Mouse (Mus musculus): ENCODE data around the gene Elmsan1. TPM values are rescaled to one million over a fixed set of nuclear protein-coding genes. Genes with fewer than 3 reads are reported as not detected.
A peak's percentile ranks its signal among the peaks of the same experiment; 100 is the strongest.

Elmsan1 gene
- polyA plus RNA-seq, 1 experiment from 2014 or later, result 7.7 TPM

- Histone ChIP-seq H3K4me1 (replicated peaks) (peaks cover 31% of the 10 kb centered on the region), H3K4me2 (replicated peaks) (no peak overlapping the region), H3K36me3 (no peaks in the 10 kb centered on the region; the same call in 1 of the 2 replicates), H3K9me3 (no peaks in the 10 kb centered on the region), H3K9ac (no peak overlapping the region), H3K27ac (no peak overlapping the region), H3K4me3 (replicated peaks) (no peak overlapping the region), H3K27me3 (replicated peaks) (no peaks in the 10 kb centered on the region)
- ATAC-seq, result no peak
- WGBS, result 73% methylated on average over 10 of the region's 10 CpGs
Measured at GRCm38 (mm10) chr12:84198880-84199279, 19.8 kb downstream of the Elmsan1 start.

GRCm38 (mm10) chr12:84198076-84198679 is 20.5 kb downstream of the Elmsan1 start:
- ATAC-seq, result no peak

GRCm38 (mm10) chr12:84195195-84195594 is 23.5 kb downstream of the Elmsan1 start:
- Histone ChIP-seq H3K27ac (no peak overlapping the region), H3K4me1 (replicated peaks) (peaks cover 35% of the 10 kb centered on the region), H3K9ac (no peak overlapping the region), H3K36me3 (no peaks in the 10 kb centered on the region; the same call in 1 of the 2 replicates), H3K27me3 (replicated peaks) (no peaks in the 10 kb centered on the region), H3K4me3 (replicated peaks) (no peak overlapping the region), H3K9me3 (no peaks in the 10 kb centered on the region), H3K4me2 (replicated peaks) (0 out of 2 replicates have a peak overlapping the region, but pooled peaks have one; percentile 93)
- 51% methylated on average over 6 of the region's 6 CpGs for WGBS
- no peak for ATAC-seq

More at GRCm38 (mm10) chr12:84198076-84198679, 20.5 kb downstream of the Elmsan1 start:
- 65% methylated on average over 8 of the region's 8 CpGs for WGBS
- no peak overlapping the region for H3K9ac ChIP-seq
- H3K27me3 ChIP-seq (replicated peaks), result no peaks in the 10 kb centered on the region
- H3K27ac ChIP-seq, result no peak overlapping the region
- peaks cover 29% of the 10 kb centered on the region for H3K4me1 ChIP-seq (replicated peaks)
- no peaks in the 10 kb centered on the region; the same call in 1 of the 2 replicates for H3K36me3 ChIP-seq
- no peak overlapping the region for H3K4me2 ChIP-seq (replicated peaks)
- H3K9me3 ChIP-seq, result no peaks in the 10 kb centered on the region
- H3K4me3 ChIP-seq (replicated peaks), result no peak overlapping the region

GRCm38 (mm10) chr12:84194400-84195109 is 24.1 kb downstream of the Elmsan1 start:
- Histone ChIP-seq H3K27ac (peak overlapping the region; percentile 100), H3K4me1 (replicated peaks) (peaks cover 41% of the 10 kb centered on the region), H3K4me3 (replicated peaks) (peak overlapping the region; percentile 86), H3K27me3 (replicated peaks) (no peaks in the 10 kb centered on the region), H3K36me3 (no peaks in the 10 kb centered on the region), H3K9me3 (no peaks in the 10 kb centered on the region), H3K9ac (peak overlapping the region; percentile 28), H3K4me2 (replicated peaks) (peak overlapping the region; percentile 93)
- no peak; the same call in 1 of the 2 replicates for ATAC-seq
- 4% methylated on average over 13 of the region's 13 CpGs for WGBS

GRCm38 (mm10) chr12:84193642-84194399 is 24.9 kb downstream of the Elmsan1 start:
- H3K9me3 ChIP-seq, result no peaks in the 10 kb centered on the region
- peak overlapping the region; percentile 86 for H3K9ac ChIP-seq
- peak; percentile 91 for ATAC-seq
- H3K27me3 ChIP-seq (replicated peaks), result no peaks in the 10 kb centered on the region
- H3K4me3 ChIP-seq (replicated peaks), result peak overlapping the region; percentile 86
- peak overlapping the region; percentile 93 for H3K4me2 ChIP-seq (replicated peaks)
- H3K36me3 ChIP-seq, result no peaks in the 10 kb centered on the region
- H3K27ac ChIP-seq, result peak overlapping the region; percentile 100
- WGBS, result under 1% methylated on average over 48 of the region's 49 CpGs
- H3K4me1 ChIP-seq (replicated peaks), result peaks cover 49% of the 10 kb centered on the region

GRCm38 (mm10) chr12:84192741-84193641 is 25.7 kb downstream of the Elmsan1 start:
- H3K9ac ChIP-seq, result peak overlapping the region; percentile 86
- ATAC-seq, result peak; percentile 37
- H3K4me3 ChIP-seq (replicated peaks), result peak overlapping the region; percentile 86
- H3K4me1 ChIP-seq (replicated peaks), result peaks cover 57% of the 10 kb centered on the region
- H3K27me3 ChIP-seq (replicated peaks), result no peaks in the 10 kb centered on the region
- under 1% methylated on average over 101 of the region's 102 CpGs for WGBS
- H3K36me3 ChIP-seq, result no peaks in the 10 kb centered on the region
- peak overlapping the region; percentile 100 for H3K27ac ChIP-seq
- H3K4me2 ChIP-seq (replicated peaks), result peak overlapping the region; percentile 93
- H3K9me3 ChIP-seq, result no peaks in the 10 kb centered on the region

- Histone ChIP-seq H3K4me2 (replicated peaks) (peak overlapping the region; percentile 93), H3K27ac (peak overlapping the region; percentile 100; the same call in 1 of the 2 replicates), H3K9me3 (no peaks in the 10 kb centered on the region), H3K4me1 (replicated peaks) (peaks cover 64% of the 10 kb centered on the region), H3K9ac (peak overlapping the region; percentile 86), H3K27me3 (replicated peaks) (no peaks in the 10 kb centered on the region), H3K4me3 (replicated peaks) (peak overlapping the region; percentile 86), H3K36me3 (no peaks in the 10 kb centered on the region)
- WGBS, result 5% methylated on average over 13 of the region's 13 CpGs
- ATAC-seq, result no peak
Measured at GRCm38 (mm10) chr12:84192280-84192679, 26.4 kb downstream of the Elmsan1 start.

GRCm38 (mm10) chr12:84191770-84192169 is 26.9 kb downstream of the Elmsan1 start:
- H3K9me3 ChIP-seq, result no peaks in the 10 kb centered on the region
- H3K4me3 ChIP-seq (replicated peaks), result peak overlapping the region; percentile 86
- ATAC-seq, result no peak
- no peak overlapping the region for H3K27ac ChIP-seq
- WGBS, result 21% methylated on average over 5 of the region's 5 CpGs
- peaks cover 69% of the 10 kb centered on the region for H3K4me1 ChIP-seq (replicated peaks)
- H3K9ac ChIP-seq, result peak overlapping the region; percentile 86
- H3K27me3 ChIP-seq (replicated peaks), result no peaks in the 10 kb centered on the region
- peaks cover 2% of the 10 kb centered on the region; the same call in 1 of the 2 replicates for H3K36me3 ChIP-seq
- H3K4me2 ChIP-seq (replicated peaks), result peak overlapping the region; percentile 93

- Histone ChIP-seq H3K36me3 (peaks cover 7% of the 10 kb centered on the region; the same call in 1 of the 2 replicates), H3K4me2 (replicated peaks) (peak overlapping the region; percentile 93), H3K9me3 (no peaks in the 10 kb centered on the region), H3K4me3 (replicated peaks) (0 out of 2 replicates have a peak overlapping the region, but pooled peaks have one; percentile 8), H3K27me3 (replicated peaks) (no peaks in the 10 kb centered on the region), H3K27ac (no peak overlapping the region), H3K4me1 (replicated peaks) (peaks cover 72% of the 10 kb centered on the region), H3K9ac (no peak overlapping the region)
- 75% methylated on average over 7 of the region's 7 CpGs for WGBS
- ATAC-seq, result no peak
Measured at GRCm38 (mm10) chr12:84191190-84191589, 27.5 kb downstream of the Elmsan1 start.

- H3K27me3 ChIP-seq (replicated peaks), result no peaks in the 10 kb centered on the region
- H3K4me1 ChIP-seq (replicated peaks), result peaks cover 74% of the 10 kb centered on the region
- H3K4me3 ChIP-seq (replicated peaks), result no peak overlapping the region
- no peaks in the 10 kb centered on the region for H3K9me3 ChIP-seq
- no peak overlapping the region for H3K27ac ChIP-seq
- H3K36me3 ChIP-seq, result peaks cover 8% of the 10 kb centered on the region; the same call in 1 of the 2 replicates
- peak overlapping the region; percentile 26 for H3K4me2 ChIP-seq (replicated peaks)
- WGBS, result 43% methylated on average over 15 of the region's 15 CpGs
- 0 out of 2 replicates have a peak overlapping the region, but pooled peaks have one; percentile 3 for H3K9ac ChIP-seq
- ATAC-seq, result no peak
Measured at GRCm38 (mm10) chr12:84190151-84190820, 28.4 kb downstream of the Elmsan1 start.
